Mouse (Mus musculus) kidney, postnatal 4 days (tissue): ENCODE measurements around the gene 2210408I21Rik.

ENCODE experiments used
- DNase-seq, 2 experiments: peaks; one replicate each; pipeline ENCODE4 v3.0.0; 2021; ENCODE audit warnings: mixed read lengths in 2 of 2

2210408I21Rik gene

GRCm38 (mm10) chr13:77514046-77514445, 378.7 kb downstream of the 2210408I21Rik start:
- DNase-seq: no peak

- no peak for DNase-seq
These were observed 393.8 kb downstream of the 2210408I21Rik start for GRCm38 (mm10) chr13:77528960-77529699.

GRCm38 (mm10) chr13:77529760-77530159, 394.4 kb downstream of the 2210408I21Rik start:
- DNase-seq: no peak

- no peak for DNase-seq
These were observed 402.1 kb downstream of the 2210408I21Rik start for GRCm38 (mm10) chr13:77537466-77537865.

- DNase-seq: peak; percentile 42 to 52
These were observed 412.4 kb downstream of the 2210408I21Rik start for GRCm38 (mm10) chr13:77547486-77548385.

GRCm38 (mm10) chr13:77548386-77548695, 413.0 kb downstream of the 2210408I21Rik start:
- DNase-seq: peak; percentile 21 to 29

- no peak for DNase-seq
These were observed 413.4 kb downstream of the 2210408I21Rik start for GRCm38 (mm10) chr13:77548750-77549149.

GRCm38 (mm10) chr13:77594011-77594410, 458.7 kb downstream of the 2210408I21Rik start:
- DNase-seq: peak; percentile 12 to 25

GRCm38 (mm10) chr13:77615346-77615745, 480.0 kb downstream of the 2210408I21Rik start:
- no peak for DNase-seq
